Mouse (Mus musculus) myocyte (in vitro differentiated cells): ENCODE measurements around the gene Efcab9.

Experiments
- CEBPB ChIP-seq: IDR thresholded peaks from 2 replicates; pipeline ENCODE4 v1.6.1; 2011; ENCODE audit warnings: mild to moderate bottlenecking, moderate library complexity; ENCODE audit not compliant: poor library complexity, insufficient read depth, severe bottlenecking
- E2F4 ChIP-seq: IDR thresholded peaks from one replicate; pipeline ENCODE4 v1.6.1; 2011; ENCODE audit warnings: mild to moderate bottlenecking, control low read depth, moderate library complexity; ENCODE audit not compliant: insufficient read depth
- MAX ChIP-seq: IDR thresholded peaks from one replicate; pipeline ENCODE4 v1.6.1; 2011; ENCODE audit warnings: low read depth, mild to moderate bottlenecking, control low read depth
- MYOD1 ChIP-seq, 3 experiments: IDR thresholded peaks; one replicate each; pipeline ENCODE4 v1.6.1; 2011; ENCODE audit warnings: control low read depth in 2 of 3, low read depth in 2 of 3, mild to moderate bottlenecking in 2 of 3, moderate library complexity in 1 of 3; ENCODE audit not compliant: insufficient read length in 2 of 3, control insufficient read depth in 1 of 3
- MYOG ChIP-seq, 3 experiments: IDR thresholded peaks; one replicate each; pipeline ENCODE4 v1.6.1; 2011; ENCODE audit warnings: control low read depth in 2 of 3, low read depth in 2 of 3, mild to moderate bottlenecking in 2 of 3; ENCODE audit not compliant: insufficient read length in 2 of 3, control insufficient read depth in 1 of 3, insufficient read depth in 1 of 3
- POLR2A ChIP-seq: IDR thresholded peaks from one replicate; pipeline ENCODE4 v1.6.1; 2011; ENCODE audit warnings: low read depth, mild to moderate bottlenecking, control low read depth, moderate library complexity; ENCODE audit not compliant: insufficient read length
- POLR2AphosphoS2 ChIP-seq: IDR thresholded peaks from one replicate; pipeline ENCODE4 v1.6.1; 2011; ENCODE audit warnings: low read depth, control low read depth; ENCODE audit not compliant: insufficient read length
- TCF12 ChIP-seq: IDR thresholded peaks from one replicate; pipeline ENCODE4 v1.6.1; 2011; ENCODE audit warnings: mild to moderate bottlenecking, control low read depth; ENCODE audit not compliant: poor library complexity, insufficient read depth, severe bottlenecking
- USF1 ChIP-seq: IDR thresholded peaks from one replicate; pipeline ENCODE4 v1.6.1; 2011; ENCODE audit warnings: low read depth, mild to moderate bottlenecking, control low read depth, moderate library complexity

GRCm38 (mm10) chr11:32505091-32505739 lies 26.7 kb downstream of the Efcab9 start:
- TF ChIP-seq POLR2A (no peak), USF1 (no peak), MAX (no peak), MYOG (IDR thresholded peaks at IDR 0.05; ENCODE audit: control insufficient read depth in 1 of 3, insufficient read depth in 1 of 3, insufficient read length in 2 of 3, low read depth in 2 of 3) (no peak), TCF12 (no peak), POLR2AphosphoS2 (no peak), CEBPB (no peak), MYOD1 (IDR thresholded peaks at IDR 0.05; ENCODE audit: control insufficient read depth in 1 of 3, insufficient read length in 2 of 3, low read depth in 2 of 3) (peak in 2 of 3 experiments; percentile 6 to 40), E2F4 (no peak)
